Mouse (Mus musculus) liver (tissue): ENCODE data around the gene Grik5.
"Not testable (repeated sequence)": the region's sequence is repeated elsewhere in the genome, so short reads cannot be mapped to it uniquely, and the experiment has no call there.

ENCODE experiments used
- DNase-seq: peaks from one replicate; pipeline ENCODE4 v3.0.0-alpha.2; 2020; ENCODE audit warnings: mixed read lengths

The Grik5 gene

DNA sequence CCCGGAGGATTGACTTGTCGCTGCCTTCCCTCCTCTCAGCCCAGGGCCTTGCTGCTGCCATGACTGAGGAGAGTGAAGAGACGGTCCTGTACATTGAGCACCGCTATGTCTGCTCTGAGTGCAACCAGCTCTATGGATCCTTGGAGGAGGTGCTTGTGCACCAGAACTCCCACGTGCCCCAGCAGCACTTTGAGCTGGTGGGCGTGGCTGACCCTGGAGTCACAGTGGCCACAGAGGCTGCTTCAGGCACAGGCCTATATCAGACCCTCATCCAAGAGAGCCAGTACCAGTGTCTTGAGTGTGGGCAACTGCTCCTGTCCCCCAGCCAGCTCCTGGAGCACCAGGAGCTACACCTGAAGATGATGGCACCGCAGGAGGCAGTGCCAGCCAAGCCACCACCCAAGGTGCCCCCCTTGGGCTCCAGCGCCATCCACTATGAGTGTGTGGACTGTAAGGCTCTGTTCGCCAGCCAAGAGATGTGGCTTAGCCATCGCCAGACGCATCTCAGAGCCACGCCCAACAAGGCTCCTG, 7.4 kb upstream of the Grik5 start:
- peak; percentile 23 for DNase-seq

DNA sequence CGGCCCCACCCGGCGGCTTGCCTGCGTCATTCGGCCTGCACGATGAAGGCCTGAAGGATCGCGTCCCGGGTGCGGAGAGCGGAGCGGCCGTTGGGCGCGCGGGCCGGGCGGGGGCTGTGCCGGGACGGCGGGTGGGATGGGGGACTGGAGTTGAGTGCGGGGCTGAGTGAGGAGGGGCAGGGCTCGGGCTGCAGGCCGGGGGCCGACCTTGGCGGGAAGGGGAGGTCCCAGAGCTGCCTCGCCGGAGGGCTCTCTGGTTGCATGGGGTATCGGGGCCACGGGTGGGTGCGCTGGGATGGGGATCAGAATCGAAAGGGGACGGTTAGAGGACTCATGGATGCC, 5.2 kb upstream of the Grik5 start:
- no peak for DNase-seq

DNA sequence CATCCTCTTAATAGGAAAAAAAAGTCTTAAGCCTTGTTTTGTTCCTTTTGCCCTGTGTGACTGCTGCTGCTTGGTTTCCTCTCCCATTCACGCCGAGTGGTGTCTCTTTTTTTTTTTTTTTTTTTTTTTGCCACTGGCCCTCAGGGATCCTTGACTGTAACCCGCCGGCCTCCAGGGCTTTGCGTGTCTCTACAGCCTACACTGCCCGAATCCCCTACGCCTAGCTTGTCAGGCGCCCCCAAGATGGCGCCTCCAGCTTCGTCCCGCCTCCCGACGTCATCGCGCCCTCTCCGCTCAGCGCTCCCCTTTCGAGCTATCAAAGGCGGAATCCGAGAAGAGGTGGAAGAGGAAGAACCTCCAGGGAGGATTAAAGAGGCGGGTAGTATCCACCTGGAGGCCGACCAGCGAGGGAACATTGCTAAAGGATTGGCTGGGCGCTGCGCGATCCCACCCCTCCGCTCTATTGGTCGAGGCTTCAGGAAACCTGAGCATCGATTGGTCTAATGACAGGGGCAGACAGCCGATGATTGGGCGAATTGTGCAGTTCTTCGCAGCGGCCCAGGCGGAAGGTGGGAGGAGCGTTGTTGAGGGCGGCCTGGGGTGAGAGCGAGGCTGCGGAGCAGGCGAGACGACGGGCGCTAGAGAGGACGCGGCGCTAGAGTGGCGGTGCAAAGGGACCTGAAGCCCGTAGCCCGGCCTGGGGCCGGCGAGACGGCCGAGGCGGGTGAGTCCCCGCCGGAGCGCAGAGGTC, 4.7 kb upstream of the Grik5 start:
- peak; percentile 98 for DNase-seq

DNA sequence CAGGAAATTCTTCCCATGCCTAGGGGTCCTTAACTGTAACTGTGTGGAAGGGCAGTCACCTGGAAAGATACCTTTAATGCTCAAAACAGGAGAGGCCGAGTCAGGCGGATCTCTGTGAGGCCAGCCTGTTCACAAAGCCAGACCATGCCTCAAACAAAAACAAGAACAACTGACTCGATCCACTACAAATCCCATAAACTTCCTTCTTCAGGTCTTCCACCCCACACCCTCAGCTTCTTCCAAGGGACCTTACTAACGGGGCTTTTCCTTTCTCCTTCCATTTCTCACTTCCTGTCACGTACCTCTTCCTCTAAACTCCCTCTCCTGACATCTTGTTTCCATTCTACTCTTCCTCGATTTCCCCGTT, 4.1 kb upstream of the Grik5 start:
- DNase-seq = no peak

DNA sequence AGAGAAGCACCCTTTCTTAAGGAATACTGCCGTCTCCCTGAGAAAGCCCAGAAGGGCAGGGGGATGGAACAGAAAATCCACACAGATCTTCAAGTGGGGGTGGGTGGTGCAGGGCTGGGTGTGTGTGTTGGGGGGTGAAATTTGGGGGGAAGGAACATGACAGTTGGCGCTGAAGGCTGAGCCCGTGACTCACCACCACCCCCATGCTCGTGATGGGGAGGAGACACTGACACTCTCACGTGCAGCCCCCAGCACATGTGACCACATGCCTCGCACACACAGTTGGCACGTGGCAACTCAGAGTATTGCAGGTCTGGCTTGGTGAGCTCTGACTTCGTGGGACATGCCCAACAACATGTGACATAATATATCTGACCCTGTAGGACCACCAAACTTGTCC, 1.8 kb upstream of the Grik5 start:
- no peak for DNase-seq

DNA sequence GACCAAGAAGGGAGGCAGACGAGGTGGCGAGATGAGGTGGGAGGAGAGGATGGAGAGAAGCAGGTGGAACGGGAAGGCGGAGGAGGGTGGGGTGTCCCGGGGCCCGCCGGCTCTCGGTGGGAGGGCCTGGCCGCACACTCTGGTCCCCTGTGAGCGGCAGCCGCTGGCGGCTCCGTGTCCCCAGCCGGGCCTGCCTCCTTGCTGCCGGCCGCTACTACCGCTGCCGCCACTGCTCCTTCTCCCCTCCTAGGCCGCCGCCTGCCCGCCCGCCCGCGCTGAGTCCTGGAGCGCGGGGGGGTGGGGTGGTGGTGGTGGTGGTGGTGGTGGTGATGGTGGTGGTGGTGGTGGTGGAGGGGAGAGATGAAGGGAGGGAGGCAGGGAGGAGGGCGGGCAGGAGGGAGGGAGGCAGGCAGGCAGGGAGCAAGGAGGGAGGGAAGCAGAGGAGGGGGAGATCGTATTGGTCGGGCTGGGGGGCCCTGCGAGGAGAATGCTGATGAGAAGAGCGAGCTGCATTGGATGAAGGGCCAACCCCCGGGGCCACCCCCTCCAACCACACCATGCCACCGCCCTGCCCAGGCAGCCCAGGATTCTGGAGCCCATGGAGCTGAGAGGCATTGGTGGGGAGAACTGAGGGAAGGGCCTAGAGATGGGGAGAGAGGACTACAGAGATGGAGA, 707 bp upstream of the Grik5 start:
- DNase-seq = peak; percentile 69

DNA sequence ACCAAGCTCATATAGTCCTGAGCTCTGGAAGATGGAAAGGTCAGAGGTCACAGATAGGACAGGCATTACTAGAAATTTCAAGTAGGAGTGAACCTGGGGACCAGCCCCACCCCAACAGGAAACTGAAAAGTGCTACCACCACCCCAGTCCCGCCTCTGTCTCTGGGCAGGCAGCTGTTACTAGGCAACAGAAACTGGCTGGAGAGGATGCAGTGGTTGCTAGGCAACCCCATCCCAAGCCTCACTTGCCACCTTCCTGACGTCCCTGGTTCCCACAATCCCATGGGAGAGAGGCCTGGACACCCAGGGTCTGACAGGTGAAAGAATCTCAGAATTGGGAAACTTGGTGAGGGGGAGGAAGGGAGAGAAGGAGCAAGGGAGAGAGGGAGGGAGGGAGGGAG, 3.4 kb downstream of the Grik5 start:
- DNase-seq = no peak

DNA sequence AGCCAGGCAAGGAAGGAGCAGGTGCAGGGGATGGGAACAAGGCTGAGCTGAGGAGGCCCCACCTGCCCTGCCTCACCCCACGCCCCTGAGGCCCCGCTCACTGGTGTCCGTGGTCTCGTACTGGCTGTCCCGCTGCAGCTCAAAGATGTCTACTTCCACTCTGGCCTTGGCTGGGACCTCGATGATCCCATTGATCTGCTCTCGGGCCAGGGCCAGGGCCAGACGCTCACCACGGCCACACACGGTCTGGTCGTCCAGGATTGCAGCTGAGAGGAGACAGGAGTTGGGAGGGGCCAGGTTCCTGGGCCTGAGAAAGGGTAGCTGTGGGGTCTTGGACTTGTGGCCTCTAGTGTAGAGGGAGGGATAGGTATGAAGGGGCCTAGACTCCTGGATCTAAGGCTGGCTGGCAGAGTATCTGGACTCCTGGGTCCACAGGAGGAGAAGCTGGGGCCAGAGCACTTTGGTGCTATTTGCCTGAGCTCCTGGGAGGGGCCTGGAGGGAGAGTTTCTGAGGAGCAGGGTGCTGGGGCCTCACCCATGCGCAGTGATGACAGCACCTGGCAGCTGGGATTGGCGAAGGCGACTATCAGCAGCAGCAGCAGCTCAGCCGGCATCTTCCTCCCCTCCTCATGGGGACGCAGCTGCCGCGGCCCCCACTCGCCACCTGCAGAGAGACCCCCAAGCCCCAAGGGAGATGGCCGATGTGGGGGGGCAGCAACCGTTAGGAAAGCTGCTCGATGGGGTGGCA, 4.1 kb downstream of the Grik5 start:
- DNase-seq = no peak

DNA sequence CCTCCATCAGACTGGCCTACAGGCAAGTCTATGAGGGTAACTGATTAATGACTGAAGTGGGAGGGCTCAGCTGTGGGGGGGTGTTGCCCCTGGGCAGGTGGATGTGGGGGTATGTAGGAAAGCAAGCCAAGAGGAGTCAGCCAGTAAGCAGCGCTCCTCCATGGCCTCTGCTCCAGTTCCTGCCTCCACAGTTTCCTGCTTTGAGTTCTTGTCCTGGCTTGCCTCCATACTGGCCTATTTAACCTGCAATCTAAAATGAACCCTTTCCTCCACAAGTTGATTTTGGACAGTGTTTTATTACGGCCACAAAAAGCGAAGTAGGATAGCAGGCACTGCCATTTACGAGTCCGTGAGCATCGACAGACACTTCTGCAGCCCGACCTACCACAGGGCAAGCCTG, 4.8 kb downstream of the Grik5 start:
- DNase-seq = no peak

DNA sequence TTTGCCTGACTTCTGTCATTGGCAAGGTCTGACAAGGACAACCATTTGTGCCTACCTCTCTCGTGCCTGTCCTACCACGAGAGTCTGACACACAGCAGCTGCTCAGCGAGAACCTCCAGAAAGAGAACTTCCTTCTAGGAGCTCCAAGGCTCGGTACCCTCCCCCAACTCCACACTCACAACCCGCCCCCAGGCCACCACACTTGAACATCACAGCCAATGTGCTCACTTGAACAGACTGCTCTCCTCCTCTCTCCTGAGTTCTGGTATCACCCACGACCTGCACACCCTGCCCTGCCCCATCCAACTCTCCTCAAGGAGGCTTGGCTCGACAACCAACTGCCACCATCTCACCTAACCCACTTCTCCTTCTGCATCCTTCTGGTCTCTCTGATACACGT, 8.2 kb downstream of the Grik5 start:
- DNase-seq = no peak

DNA sequence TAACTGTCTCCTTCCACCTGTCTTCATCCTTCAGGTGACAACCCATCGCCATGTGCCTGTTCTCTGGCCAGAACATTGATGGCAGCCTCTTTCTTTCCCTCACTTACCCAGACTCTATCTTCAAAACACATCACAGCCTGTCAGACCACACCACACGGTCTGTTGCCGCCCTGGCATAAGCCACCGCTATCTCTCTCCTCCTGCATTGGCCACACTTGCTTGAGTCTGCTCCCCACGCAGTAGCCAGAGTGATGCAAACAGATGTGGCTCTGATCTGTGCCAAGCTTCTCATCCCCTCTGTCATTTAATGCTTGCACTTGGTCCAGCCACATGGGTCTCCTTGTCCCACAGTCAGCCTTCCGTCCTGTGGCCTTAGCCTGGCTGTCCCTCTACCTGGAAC, 8.8 kb downstream of the Grik5 start:
- DNase-seq = no peak

DNA sequence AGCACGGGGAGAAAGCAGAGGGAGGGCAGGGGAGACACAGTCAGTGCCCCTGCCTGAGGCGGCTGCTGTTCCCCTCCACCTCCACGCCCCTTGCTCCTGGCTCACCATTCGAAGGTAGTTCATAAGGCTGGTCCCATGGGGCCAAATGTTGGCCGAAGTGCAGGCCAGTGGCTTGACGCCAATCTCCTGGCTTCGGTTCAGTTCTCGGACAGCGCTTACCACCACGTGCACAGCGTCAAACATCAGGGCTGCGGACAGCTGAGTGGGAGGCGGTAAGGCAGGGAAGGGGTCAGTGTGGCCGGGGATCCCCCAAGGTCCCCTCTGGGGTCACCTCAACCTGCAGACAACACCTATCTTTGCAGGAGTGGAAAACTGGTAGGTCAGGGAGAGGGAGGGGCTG, 13.3 kb downstream of the Grik5 start:
- no peak for DNase-seq

DNA sequence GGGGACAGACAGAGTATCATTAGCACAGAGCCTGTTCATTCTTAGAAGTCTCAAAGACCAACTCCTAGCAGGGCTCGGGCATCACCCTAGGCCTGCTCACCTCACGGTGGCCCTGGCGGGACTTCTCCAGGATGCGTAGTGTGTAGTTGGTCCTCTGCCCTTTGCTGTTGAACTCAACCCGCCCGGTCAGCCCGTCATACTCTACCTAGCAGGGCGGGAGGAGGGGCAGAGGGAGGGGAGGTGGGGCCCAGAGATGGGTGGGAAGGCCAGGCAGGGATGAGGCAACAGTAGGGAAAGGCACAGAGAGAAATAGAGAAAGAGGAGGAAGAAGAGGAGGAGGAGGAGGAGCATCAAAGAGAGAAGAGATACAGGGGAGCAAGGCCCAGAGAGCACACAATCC, 13.8 kb downstream of the Grik5 start:
- DNase-seq = no peak

DNA sequence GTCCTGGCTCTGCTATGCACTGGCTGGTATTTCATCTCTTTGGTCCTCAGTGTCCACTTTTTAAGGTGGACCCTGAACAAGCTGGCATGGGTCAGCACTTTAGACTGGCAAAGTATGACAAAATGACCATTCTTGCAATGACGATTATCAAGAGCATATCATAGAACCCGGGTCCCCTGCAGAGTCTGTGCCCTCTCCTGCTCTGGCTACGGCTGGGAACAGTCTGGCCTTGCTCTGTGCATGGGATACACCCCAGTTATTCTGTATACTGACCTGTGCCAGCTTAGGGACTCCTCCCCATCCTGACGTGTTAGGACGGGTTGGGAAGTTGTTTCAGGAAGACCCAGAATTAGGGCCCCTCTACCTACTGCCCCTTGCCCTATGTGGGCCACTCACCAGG, 14.3 kb downstream of the Grik5 start:
- DNase-seq = no peak

DNA sequence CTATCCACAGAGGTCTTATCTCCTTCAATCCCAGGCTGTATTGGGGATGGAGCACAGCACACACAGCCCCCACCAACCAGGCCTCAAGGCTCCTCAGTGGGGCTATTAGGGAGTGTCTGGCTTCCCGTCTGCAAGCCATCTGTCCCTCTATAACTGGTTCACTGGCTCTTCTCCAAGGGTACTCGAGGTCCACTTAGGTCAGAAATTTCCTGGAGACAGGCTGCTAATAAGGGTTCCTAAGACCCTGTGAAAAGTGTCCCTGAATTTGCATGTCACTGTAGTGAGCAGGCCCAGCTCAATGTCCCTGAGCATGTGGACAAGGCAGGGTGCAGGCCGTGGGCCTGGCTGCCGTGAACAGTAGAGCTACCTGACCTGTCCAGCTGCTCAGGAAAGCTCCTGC, 15.2 kb downstream of the Grik5 start:
- no peak for DNase-seq

DNA sequence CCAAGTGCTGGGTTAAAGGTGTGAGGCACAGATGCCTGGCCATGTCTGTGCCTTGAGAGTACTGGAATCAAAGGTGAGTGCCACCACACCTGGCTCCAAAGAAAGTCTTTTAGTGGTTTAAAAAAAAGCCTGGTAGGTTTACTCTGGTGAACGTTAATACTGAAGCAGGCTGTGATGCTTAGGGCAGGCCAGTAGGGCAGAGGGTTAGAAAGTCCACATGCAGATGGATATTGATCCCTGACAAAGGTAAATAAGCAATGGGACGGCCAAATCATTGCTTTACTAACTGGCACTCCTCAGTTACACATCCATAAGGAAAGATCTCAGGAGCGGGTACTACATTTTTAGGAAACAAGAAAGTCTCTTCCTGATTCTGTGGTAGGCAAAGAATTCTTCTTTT, 19.6 kb downstream of the Grik5 start:
- DNase-seq = no peak

DNA sequence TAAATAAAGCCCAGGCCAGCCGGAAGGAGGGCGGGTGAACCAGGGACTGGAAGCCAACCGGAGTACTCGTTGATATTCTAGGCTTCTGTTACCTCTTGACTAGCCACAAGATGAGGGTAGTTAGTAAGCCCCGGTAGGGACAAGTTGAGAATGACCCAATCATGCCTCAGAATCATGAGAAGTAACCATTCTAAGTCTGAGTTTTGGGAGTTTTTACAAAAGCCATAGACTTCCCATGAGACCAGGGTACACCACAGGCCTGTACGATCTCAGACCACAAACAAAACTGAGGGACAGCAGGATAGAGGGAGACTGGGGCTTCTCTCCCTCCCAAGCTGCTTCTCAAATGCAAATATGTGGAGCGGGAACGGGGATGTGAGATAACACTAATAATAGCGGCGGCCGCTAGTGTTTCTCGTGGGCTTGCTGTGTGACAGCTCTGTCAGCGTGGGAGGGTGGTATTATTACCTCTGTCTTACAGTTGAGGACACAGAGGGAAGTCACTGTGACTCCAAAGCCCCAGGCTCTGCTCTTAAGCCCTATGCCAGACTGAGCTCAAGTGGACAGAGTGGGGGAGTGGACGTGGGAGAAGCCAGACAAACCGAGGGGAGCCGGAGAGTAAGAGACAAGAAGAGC, 22.7 kb downstream of the Grik5 start:
- no peak for DNase-seq

DNA sequence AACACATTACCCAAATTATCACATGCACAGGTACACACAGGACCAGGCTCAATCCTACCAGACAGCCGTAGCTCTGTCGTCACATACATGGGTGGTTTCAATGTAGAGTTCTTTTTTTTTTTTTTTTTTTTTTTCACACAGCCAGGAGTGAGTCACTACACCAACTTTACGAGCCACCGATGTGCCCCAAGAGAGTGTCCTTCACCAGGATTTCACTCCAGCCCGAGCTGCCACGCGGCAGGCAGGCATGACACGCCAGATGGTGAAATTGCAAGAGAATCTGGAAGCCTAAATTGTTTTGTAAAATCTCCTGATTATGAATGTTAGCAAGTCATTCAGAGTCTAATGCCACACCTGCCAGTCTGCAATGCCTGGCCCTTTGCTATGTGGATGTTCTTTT, 24.8 kb downstream of the Grik5 start:
- no peak for DNase-seq

DNA sequence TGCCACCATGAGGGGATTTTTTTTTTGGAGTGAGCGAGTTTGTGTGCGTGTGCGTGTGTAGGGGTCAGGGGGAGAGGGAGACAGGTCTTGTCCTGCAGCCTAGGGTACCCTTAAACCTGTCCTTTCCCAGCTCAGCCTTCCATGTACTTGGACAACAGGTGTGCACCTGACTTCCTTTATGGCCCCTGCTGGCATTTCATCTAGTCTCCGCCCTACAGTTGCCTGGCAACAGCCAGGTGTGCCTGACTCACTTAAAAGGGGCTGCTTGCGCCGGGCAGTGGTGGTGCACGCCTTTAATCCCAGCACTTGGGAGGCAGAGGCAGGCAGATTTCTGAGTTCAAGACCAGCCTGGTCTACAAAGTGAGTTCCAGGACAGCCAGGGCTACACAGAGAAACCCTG, 27.5 kb downstream of the Grik5 start:
- DNase-seq = not testable (repeated sequence)

DNA sequence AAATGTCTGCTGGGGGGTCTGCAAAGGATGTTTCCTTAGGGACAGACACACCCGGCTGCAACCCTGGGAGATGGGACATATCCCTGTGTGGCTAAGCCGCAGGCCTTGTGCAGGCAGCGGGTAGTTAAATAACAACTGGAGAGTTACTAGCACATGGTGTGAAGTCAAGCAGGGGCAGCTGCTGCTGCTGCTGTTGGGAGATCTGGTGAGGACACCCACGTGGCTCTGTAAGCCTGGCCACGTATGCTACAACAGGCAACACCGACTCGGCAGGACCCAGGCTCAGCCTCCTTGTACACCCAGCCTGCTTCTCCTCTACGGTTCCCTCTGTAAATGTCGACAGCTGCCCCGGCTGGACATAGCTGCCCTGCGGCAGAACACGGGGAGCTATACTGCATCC, 30.2 kb downstream of the Grik5 start:
- DNase-seq = no peak

DNA sequence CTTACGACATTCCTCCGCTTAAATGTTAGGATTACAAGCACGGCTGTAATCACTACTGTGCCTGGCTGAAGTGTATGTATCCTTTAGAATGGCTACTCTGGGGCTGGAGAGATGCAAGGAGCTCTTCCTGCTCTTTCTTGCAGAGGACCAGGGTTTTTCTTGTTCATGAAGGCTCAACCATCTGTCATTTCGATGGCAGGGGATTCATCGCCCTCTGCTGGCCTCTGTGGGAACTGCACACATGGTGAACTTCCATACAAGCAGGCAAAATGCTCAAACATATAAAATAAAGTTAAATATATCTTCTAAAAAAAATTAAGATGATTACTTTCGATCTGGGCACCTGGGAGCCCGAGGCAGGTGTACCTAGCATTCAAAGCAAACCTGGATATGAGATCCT, 36.2 kb downstream of the Grik5 start:
- peak; percentile 72 for DNase-seq

DNA sequence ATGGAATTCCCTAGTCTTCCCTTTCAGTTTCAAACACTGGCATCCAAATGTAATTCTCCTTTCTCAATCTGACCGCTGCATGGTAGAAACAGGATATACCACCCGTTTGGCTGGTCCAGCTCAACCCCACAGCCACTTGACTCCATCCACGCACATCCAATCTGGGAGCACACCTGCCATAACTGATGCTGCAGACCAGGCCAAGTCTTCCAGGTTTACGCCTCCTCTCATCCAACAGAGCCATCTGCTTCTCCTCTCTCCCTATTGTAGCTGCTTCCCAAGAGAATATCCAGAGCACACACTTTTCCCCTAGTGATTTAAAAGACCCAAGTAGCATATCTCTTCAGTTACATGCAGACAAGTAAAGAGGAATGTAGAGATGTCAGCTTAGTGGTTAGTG, 37.4 kb downstream of the Grik5 start:
- no peak for DNase-seq

DNA sequence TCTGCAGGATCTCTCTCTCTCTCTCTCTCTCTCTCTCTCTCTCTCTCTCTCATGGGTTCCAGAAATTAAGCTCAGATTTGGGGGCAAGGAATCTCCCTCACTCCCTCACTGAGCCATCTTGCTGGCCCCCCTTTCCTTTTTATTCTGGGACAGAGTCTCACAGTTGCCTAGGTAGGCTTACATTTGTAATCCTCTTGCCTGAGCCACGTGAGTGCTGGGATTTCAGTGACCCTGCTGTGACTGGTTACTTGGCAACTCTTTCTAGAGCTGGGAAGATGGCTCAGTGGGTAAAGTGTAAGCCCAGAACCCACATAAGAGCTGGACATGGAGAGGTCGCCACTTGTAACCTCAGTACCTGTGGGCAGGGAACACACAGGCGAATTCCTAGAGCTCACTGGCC, 40.6 kb downstream of the Grik5 start:
- no peak for DNase-seq
